Mouse (Mus musculus) cerebellum, postnatal 25 days (tissue): ENCODE measurements around the gene Chil1.

ENCODE experiments used
- DNase-seq, 2 experiments: peaks; one replicate each; pipeline ENCODE4 v3.0.0; 2021; ENCODE audit warnings: mixed read lengths in 2 of 2

Chil1 gene

GRCm38 (mm10) chr1:134177976-134178375, 4.0 kb upstream of the Chil1 start:
- no peak for DNase-seq

GRCm38 (mm10) chr1:134184089-134184488, 2.1 kb downstream of the Chil1 start:
- DNase-seq: no peak

- DNase-seq: no peak
Observed at GRCm38 (mm10) chr1:134188217-134188616, 6.2 kb downstream of the Chil1 start.

- peak; percentile 43 to 54 for DNase-seq
Observed at GRCm38 (mm10) chr1:134188989-134189729, 7.2 kb downstream of the Chil1 start.

- DNase-seq: no peak
Observed at GRCm38 (mm10) chr1:134191192-134191591, 9.2 kb downstream of the Chil1 start.

- DNase-seq: no peak
Observed at GRCm38 (mm10) chr1:134192024-134192423, 10.0 kb downstream of the Chil1 start.

- DNase-seq: no peak
Observed at GRCm38 (mm10) chr1:134193126-134193525, 11.2 kb downstream of the Chil1 start, which contains the start of gene Mybph. Gene Mybph (plus strand): TSS chr1:134193448.

- DNase-seq: no peak
Observed at GRCm38 (mm10) chr1:134193674-134194197, 11.8 kb downstream of the Chil1 start.

GRCm38 (mm10) chr1:134194298-134195022, 12.5 kb downstream of the Chil1 start:
- no peak for DNase-seq

GRCm38 (mm10) chr1:134195117-134195516, 13.1 kb downstream of the Chil1 start:
- DNase-seq: peak in 1 of 2 experiments; percentile 20

GRCm38 (mm10) chr1:134195571-134195970, 13.6 kb downstream of the Chil1 start:
- DNase-seq: peak in 1 of 2 experiments; percentile 66

- DNase-seq: peak; percentile 72 to 78
Observed at GRCm38 (mm10) chr1:134195979-134196378, 14.0 kb downstream of the Chil1 start.

GRCm38 (mm10) chr1:134196386-134196785, 14.4 kb downstream of the Chil1 start:
- DNase-seq: peak; percentile 78 to 83

GRCm38 (mm10) chr1:134197325-134197982, 15.5 kb downstream of the Chil1 start:
- peak in 1 of 2 experiments; percentile 45 for DNase-seq

GRCm38 (mm10) chr1:134198197-134198995, 16.4 kb downstream of the Chil1 start:
- DNase-seq: peak in 1 of 2 experiments; percentile 18

- DNase-seq: no peak
Observed at GRCm38 (mm10) chr1:134200481-134200880, 18.5 kb downstream of the Chil1 start.

- no peak for DNase-seq
Observed at GRCm38 (mm10) chr1:134200998-134201686, 19.2 kb downstream of the Chil1 start.

- peak; percentile 73 to 79 for DNase-seq
Observed at GRCm38 (mm10) chr1:134201751-134202420, 19.9 kb downstream of the Chil1 start.

- peak in 1 of 2 experiments; percentile 31 for DNase-seq
Observed at GRCm38 (mm10) chr1:134204230-134204629, 22.3 kb downstream of the Chil1 start.

- peak; percentile 83 to 86 for DNase-seq
Observed at GRCm38 (mm10) chr1:134205296-134206018, 23.5 kb downstream of the Chil1 start.
